Mouse (Mus musculus) neural tube, embryonic 15.5 days (tissue): Measurements from ENCODE around the gene Stxbp5l. TPM values are rescaled to one million over a fixed set of nuclear protein-coding genes. Genes with fewer than 3 reads are reported as not detected.
"Not testable (repeated sequence)": the region's sequence is repeated elsewhere in the genome, so short reads cannot be mapped to it uniquely, and the experiment has no call there.

Experiments used
- ATAC-seq: fragments of 200-750 bp; cut with Nextera tagmentation; 2 replicates; pipeline ENCODE4 v1.8.0; 2017; ENCODE audit warnings: mild to moderate bottlenecking, moderate TSS enrichment, moderate library complexity; ENCODE audit not compliant: low FRiP score
- H3K27ac ChIP-seq: fragments of 300-500 bp; sonication (generic); replicated peaks from 2 replicates; pipeline ENCODE4 v1.5.1; 2015; ENCODE audit warnings: mild to moderate bottlenecking, inconsistent platforms
- H3K27me3 ChIP-seq: fragments of 300-500 bp; sonication (generic); replicated peaks from 2 replicates; pipeline ENCODE4 v1.6.1; 2015; ENCODE audit warnings: inconsistent platforms
- H3K36me3 ChIP-seq: fragments of 300-500 bp; sonication (generic); 2 replicates; pipeline ENCODE4 v1.6.1; 2015; ENCODE audit warnings: inconsistent platforms
- H3K4me1 ChIP-seq: fragments of 300-500 bp; sonication (generic); 2 replicates; pipeline ENCODE4 v1.6.1; 2015; ENCODE audit warnings: inconsistent platforms
- H3K4me2 ChIP-seq: fragments of 300-500 bp; sonication (generic); 2 replicates; pipeline ENCODE4 v1.6.1; 2015; ENCODE audit warnings: inconsistent platforms, mild to moderate bottlenecking, moderate library complexity
- H3K4me3 ChIP-seq: fragments of 300-500 bp; sonication (generic); replicated peaks from 2 replicates; pipeline ENCODE4 v1.5.1; 2015; ENCODE audit warnings: mild to moderate bottlenecking, inconsistent platforms
- H3K9ac ChIP-seq: fragments of 300-500 bp; sonication (generic); replicated peaks from 2 replicates; pipeline ENCODE4 v1.6.1; 2015; ENCODE audit warnings: mild to moderate bottlenecking, inconsistent platforms
- H3K9me3 ChIP-seq: fragments of 300-500 bp; sonication (generic); replicated peaks from 2 replicates; pipeline ENCODE4 v1.6.1; 2016; ENCODE audit warnings: inconsistent platforms
- WGBS: fragments of 180-500 bp; shearing (Covaris S2); methylation state at CpG from one replicate; pipeline ENCODE4 v1.1.7; 2015; ENCODE audit warnings: mixed read lengths; 5-methylcytosine and 5-hydroxymethylcytosine counted together
- polyA plus RNA-seq: library from polyadenylated mRNA; unstranded; fragments of >200 nt; fragmentation: Nextera tagmentation; extraction: Ambion mirVana; gene quantifications from 2 replicates; pipeline ENCODE4 v1.2.1, GENCODE M21; 2015

The Stxbp5l gene
- polyA plus RNA-seq, 1 experiment from 2014 or later = 17.7 TPM

- no peak overlapping the region for H3K27ac ChIP-seq
- H3K27me3 ChIP-seq = no peaks in the 10 kb centered on the region
- H3K9ac ChIP-seq = no peak overlapping the region
- no peaks in the 10 kb centered on the region for H3K9me3 ChIP-seq
- no peak overlapping the region for H3K4me3 ChIP-seq
- H3K36me3 ChIP-seq = no peaks in the 10 kb centered on the region
- WGBS = 52% methylated on average over 3 of the region's 3 CpGs
- H3K4me1 ChIP-seq = no peaks in the 10 kb centered on the region
- H3K4me2 ChIP-seq = no peak overlapping the region
- no peak for ATAC-seq
Measured at GRCm38 (mm10) chr16:37261678-37262077, 123.1 kb downstream of the Stxbp5l start.

- no peaks in the 10 kb centered on the region for H3K27me3 ChIP-seq
- H3K4me1 ChIP-seq = no peaks in the 10 kb centered on the region
- H3K9me3 ChIP-seq = no peaks in the 10 kb centered on the region
- H3K27ac ChIP-seq = no peak overlapping the region
- H3K36me3 ChIP-seq = no peaks in the 10 kb centered on the region
- H3K9ac ChIP-seq = no peak overlapping the region
- no peak overlapping the region for H3K4me2 ChIP-seq
- 92% methylated on average over 1 of the region's 1 CpGs for WGBS
- H3K4me3 ChIP-seq = no peak overlapping the region
- no peak for ATAC-seq
Measured at GRCm38 (mm10) chr16:37219151-37219550, 165.6 kb downstream of the Stxbp5l start.

- no peak overlapping the region for H3K9ac ChIP-seq
- no peak overlapping the region for H3K4me3 ChIP-seq
- H3K9me3 ChIP-seq = no peaks in the 10 kb centered on the region
- H3K4me2 ChIP-seq = no peak overlapping the region
- no peaks in the 10 kb centered on the region for H3K4me1 ChIP-seq
- ATAC-seq = no peak
- no peaks in the 10 kb centered on the region for H3K27me3 ChIP-seq
- no peak overlapping the region for H3K27ac ChIP-seq
- H3K36me3 ChIP-seq = 0 out of 2 replicates have a peak, but pooled peaks cover 5% of the 10 kb centered on the region
Measured at GRCm38 (mm10) chr16:37208783-37209182, 176.0 kb downstream of the Stxbp5l start.

- no peak overlapping the region for H3K27ac ChIP-seq
- H3K27me3 ChIP-seq = no peaks in the 10 kb centered on the region
- H3K9me3 ChIP-seq = no peaks in the 10 kb centered on the region
- no peak overlapping the region for H3K4me3 ChIP-seq
- ATAC-seq = no peak
- H3K36me3 ChIP-seq = no peaks in the 10 kb centered on the region
- no peaks in the 10 kb centered on the region for H3K4me1 ChIP-seq
- no peak overlapping the region for H3K9ac ChIP-seq
- no peak overlapping the region for H3K4me2 ChIP-seq
Measured at GRCm38 (mm10) chr16:37194152-37194551, 190.6 kb downstream of the Stxbp5l start.

- not testable (repeated sequence) for H3K36me3 ChIP-seq, ATAC-seq
Measured at GRCm38 (mm10) chr16:37125190-37125589, 259.6 kb downstream of the Stxbp5l start.

GRCm38 (mm10) chr16:37109285-37109684 is 275.5 kb downstream of the Stxbp5l start:
- Histone ChIP-seq H3K9me3 (no peaks in the 10 kb centered on the region), H3K4me2 (no peak overlapping the region), H3K27me3 (no peaks in the 10 kb centered on the region), H3K4me1 (no peaks in the 10 kb centered on the region), H3K4me3 (no peak overlapping the region), H3K36me3 (no peaks in the 10 kb centered on the region; the same call in 1 of the 2 replicates), H3K27ac (no peak overlapping the region), H3K9ac (no peak overlapping the region)
- WGBS = 30% methylated on average over 3 of the region's 3 CpGs
- peak; percentile 90 for ATAC-seq

More at GRCm38 (mm10) chr16:37125190-37125589, 259.6 kb downstream of the Stxbp5l start:
- not testable (repeated sequence) for H3K27ac ChIP-seq, H3K4me1 ChIP-seq, H3K27me3 ChIP-seq, H3K4me3 ChIP-seq, H3K9ac ChIP-seq, H3K4me2 ChIP-seq, H3K9me3 ChIP-seq
- 91% methylated on average over 1 of the region's 1 CpGs for WGBS

GRCm38 (mm10) chr16:37108763-37109162 is 276.0 kb downstream of the Stxbp5l start:
- no peaks in the 10 kb centered on the region; the same call in 1 of the 2 replicates for H3K36me3 ChIP-seq
- 30% methylated on average over 5 of the region's 5 CpGs for WGBS
- H3K4me3 ChIP-seq = no peak overlapping the region
- no peak overlapping the region for H3K4me2 ChIP-seq
- no peaks in the 10 kb centered on the region for H3K4me1 ChIP-seq
- no peak for ATAC-seq
- H3K9ac ChIP-seq = no peak overlapping the region
- H3K27ac ChIP-seq = no peak overlapping the region
- no peaks in the 10 kb centered on the region for H3K9me3 ChIP-seq
- H3K27me3 ChIP-seq = no peaks in the 10 kb centered on the region

GRCm38 (mm10) chr16:37094169-37094833 is 290.5 kb downstream of the Stxbp5l start:
- H3K4me3 ChIP-seq = no peak overlapping the region
- no peak overlapping the region for H3K9ac ChIP-seq
- H3K36me3 ChIP-seq = 0 out of 2 replicates have a peak, but pooled peaks cover 2% of the 10 kb centered on the region
- H3K4me2 ChIP-seq = no peak overlapping the region
- H3K9me3 ChIP-seq = no peaks in the 10 kb centered on the region; the same call in 1 of the 2 replicates
- 55% methylated on average over 4 of the region's 4 CpGs for WGBS
- ATAC-seq = no peak
- no peak overlapping the region for H3K27ac ChIP-seq
- H3K4me1 ChIP-seq = no peaks in the 10 kb centered on the region
- no peaks in the 10 kb centered on the region for H3K27me3 ChIP-seq

GRCm38 (mm10) chr16:37089648-37090047 is 295.1 kb downstream of the Stxbp5l start:
- Histone ChIP-seq H3K4me2 (no peak overlapping the region), H3K9ac (no peak overlapping the region), H3K36me3 (no peaks in the 10 kb centered on the region), H3K27ac (no peak overlapping the region), H3K27me3 (no peaks in the 10 kb centered on the region), H3K9me3 (no peaks in the 10 kb centered on the region), H3K4me3 (no peak overlapping the region), H3K4me1 (no peaks in the 10 kb centered on the region)
- no peak for ATAC-seq
- WGBS = 82% methylated on average over 1 of the region's 1 CpGs

- H3K4me2 ChIP-seq = no peak overlapping the region
- H3K4me1 ChIP-seq = no peaks in the 10 kb centered on the region
- H3K36me3 ChIP-seq = no peaks in the 10 kb centered on the region
- no peak overlapping the region for H3K27ac ChIP-seq
- no peak for ATAC-seq
- WGBS = 80% methylated on average over 5 of the region's 5 CpGs
- H3K27me3 ChIP-seq = no peaks in the 10 kb centered on the region
- no peak overlapping the region for H3K4me3 ChIP-seq
- no peaks in the 10 kb centered on the region for H3K9me3 ChIP-seq
- no peak overlapping the region for H3K9ac ChIP-seq
Measured at GRCm38 (mm10) chr16:37072354-37072753, 312.4 kb downstream of the Stxbp5l start.
